Mouse (Mus musculus) limb, embryonic 14.5 days (tissue): ENCODE measurements around the gene Trpm3. TPM values are rescaled to one million over a fixed set of nuclear protein-coding genes. Genes with fewer than 3 reads are reported as not detected.

Experiments
- ATAC-seq: fragments of 200-750 bp; cut with Nextera tagmentation; 2 replicates; pipeline ENCODE4 v1.8.0; 2017; ENCODE audit warnings: low read depth, moderate number of reproducible peaks, moderate TSS enrichment; ENCODE audit not compliant: low FRiP score
- DNase-seq: peaks from one replicate; pipeline ENCODE4 v3.0.0-alpha.2; 2015; ENCODE audit warnings: low spot score
- H3K27ac ChIP-seq: fragments of 300-500 bp; sonication (generic); replicated peaks from 2 replicates; pipeline ENCODE4 v1.5.1; 2014; ENCODE audit warnings: low read depth, mild to moderate bottlenecking, low read length, moderate library complexity, mixed read lengths
- H3K27me3 ChIP-seq: fragments of 300-500 bp; sonication (generic); 2 replicates; pipeline ENCODE4 v1.6.1; 2014; ENCODE audit warnings: low read length, mixed read lengths; ENCODE audit not compliant: control insufficient read depth, insufficient read depth
- H3K36me3 ChIP-seq: fragments of 300-500 bp; sonication (generic); 2 replicates; pipeline ENCODE4 v1.6.1; 2014; ENCODE audit warnings: mild to moderate bottlenecking, low read length, moderate library complexity, mixed read lengths; ENCODE audit not compliant: control insufficient read depth, insufficient read depth
- H3K4me1 ChIP-seq: fragments of 300-500 bp; sonication (generic); 2 replicates; pipeline ENCODE4 v1.6.1; 2014; ENCODE audit warnings: antibody characterized with exemption, low read length, mixed read lengths; ENCODE audit not compliant: control insufficient read depth, insufficient read depth
- H3K4me2 ChIP-seq: fragments of 300-500 bp; sonication (generic); replicated peaks from 2 replicates; pipeline ENCODE4 v1.6.1; 2014; ENCODE audit warnings: low read depth, mild to moderate bottlenecking, low read length, moderate library complexity; ENCODE audit not compliant: severe bottlenecking
- H3K4me3 ChIP-seq: fragments of 300-500 bp; sonication (generic); replicated peaks from 2 replicates; pipeline ENCODE4 v1.5.1; 2014; ENCODE audit warnings: low read length
- H3K9ac ChIP-seq: fragments of 300-500 bp; sonication (generic); 2 replicates; pipeline ENCODE4 v1.6.1; 2014; ENCODE audit warnings: mild to moderate bottlenecking, low read depth, low read length, moderate library complexity; ENCODE audit not compliant: severe bottlenecking
- H3K9me3 ChIP-seq: fragments of 300-500 bp; sonication (generic); 2 replicates; pipeline ENCODE4 v1.6.1; 2016; ENCODE audit warnings: low read length; ENCODE audit not compliant: control insufficient read depth
- POLR2A ChIP-seq: fragments of 200-500 bp; IDR thresholded peaks from 2 replicates; pipeline ENCODE4 v1.8.0; 2012; ENCODE audit warnings: inconsistent platforms, mild to moderate bottlenecking, moderate library complexity, borderline replicate concordance; ENCODE audit not compliant: insufficient read depth, insufficient read length; ENCODE audit errors: extremely low read depth
- WGBS: fragments of 180-500 bp; shearing (Covaris S2); extraction: QIAGEN DNeasy Blood & Tissue Kit; methylation state at CpG from one replicate; pipeline ENCODE4 v1.1.7; 2014; 5-methylcytosine and 5-hydroxymethylcytosine counted together
- polyA plus RNA-seq, 2 experiments: library from polyadenylated mRNA; depleted of rRNA in 1 of 2; stranded (reverse) in 1 of 2; unstranded in 1 of 2; fragments of >200 nt; fragmentation: Nextera tagmentation in 1 of 2; extraction: Ambion mirVana in 1 of 2; gene quantifications; 2 replicates each; pipeline versions ENCODE4 v1.2.1 to v1.2.3; 2012 to 2014

The Trpm3 gene
- polyA plus RNA-seq, 2 experiments = 3.7 to 4.1 TPM

DNA sequence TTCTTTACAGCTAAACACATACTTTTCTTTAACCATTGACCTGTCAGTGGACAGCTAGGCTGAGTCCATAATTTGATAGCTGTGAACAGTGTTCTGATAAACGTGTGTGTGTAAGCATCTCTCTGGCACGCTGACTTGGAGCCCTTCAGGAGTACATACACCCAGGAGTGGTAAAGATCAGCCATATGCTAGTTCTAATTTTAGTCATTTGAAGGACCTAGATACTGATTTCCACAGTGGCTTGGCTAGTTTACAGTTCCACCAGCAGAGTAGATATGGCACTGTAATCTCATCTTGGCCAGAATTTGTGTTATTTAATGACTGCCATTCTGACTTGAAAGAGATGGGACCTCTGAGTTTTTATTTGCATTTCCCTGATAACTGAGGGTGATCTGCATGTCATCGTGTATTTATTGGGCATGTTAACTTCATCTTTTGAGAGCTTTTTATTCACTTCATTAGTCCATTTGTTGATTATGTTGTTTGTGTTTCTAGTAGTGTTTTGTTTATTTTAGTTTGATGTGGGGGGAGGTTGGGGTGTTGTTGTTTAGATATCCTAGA lies 499.6 kb downstream of the Trpm3 start:
- Histone ChIP-seq H3K27me3 (no peaks in the 10 kb centered on the region), H3K27ac (no peak overlapping the region), H3K4me1 (no peaks in the 10 kb centered on the region), H3K9ac (no peak overlapping the region), H3K9me3 (no peaks in the 10 kb centered on the region), H3K36me3 (no peaks in the 10 kb centered on the region), H3K4me2 (no peak overlapping the region), H3K4me3 (no peak overlapping the region)
- ATAC-seq (no peak), DNase-seq (no peak)
- WGBS = 81% methylated on average over 3 of the region's 3 CpGs
- no peak for TF ChIP-seq POLR2A

- 77% methylated on average over 2 of the region's 2 CpGs for WGBS
Measured at GRCm38 (mm10) chr19:22642124-22642523, 503.3 kb downstream of the Trpm3 start.

GRCm38 (mm10) chr19:22656466-22657215 lies 517.8 kb downstream of the Trpm3 start:
- H3K9ac ChIP-seq = no peak overlapping the region
- H3K9me3 ChIP-seq = no peaks in the 10 kb centered on the region
- TF ChIP-seq POLR2A = no peak
- ATAC-seq = no peak
- H3K27ac ChIP-seq = no peak overlapping the region
- H3K4me3 ChIP-seq = no peak overlapping the region
- no peak for DNase-seq
- H3K27me3 ChIP-seq = no peaks in the 10 kb centered on the region
- 73% methylated on average over 14 of the region's 14 CpGs for WGBS
- no peak overlapping the region for H3K4me2 ChIP-seq
- no peaks in the 10 kb centered on the region for H3K36me3 ChIP-seq
- 0 out of 2 replicates have a peak, but pooled peaks cover 3% of the 10 kb centered on the region for H3K4me1 ChIP-seq

More at GRCm38 (mm10) chr19:22642124-22642523, 503.3 kb downstream of the Trpm3 start:
- Histone ChIP-seq H3K27ac (no peak overlapping the region), H3K9ac (no peak overlapping the region), H3K9me3 (no peaks in the 10 kb centered on the region), H3K4me1 (no peaks in the 10 kb centered on the region), H3K36me3 (no peaks in the 10 kb centered on the region), H3K27me3 (no peaks in the 10 kb centered on the region), H3K4me3 (no peak overlapping the region), H3K4me2 (no peak overlapping the region)
- no peak for ATAC-seq
- TF ChIP-seq POLR2A = no peak
- DNase-seq = no peak

DNA sequence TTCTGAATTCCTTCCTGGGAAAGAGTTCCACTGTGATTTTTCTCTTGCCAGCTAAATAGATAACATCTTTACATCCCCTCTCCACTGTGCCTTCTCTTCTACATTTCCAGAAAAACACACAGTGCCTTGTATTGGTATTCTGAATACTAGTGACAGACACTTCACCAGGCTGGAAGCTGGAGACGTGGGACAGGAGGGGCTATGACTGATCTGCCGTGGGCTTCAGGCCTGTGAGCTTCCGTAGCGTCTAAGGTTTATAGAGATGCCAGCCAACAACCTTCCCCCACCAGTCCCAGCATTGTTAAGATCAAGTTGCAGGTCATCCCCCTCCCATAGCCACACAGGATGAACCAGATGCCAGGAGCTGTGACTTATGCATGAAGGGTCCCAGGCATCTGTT lies 518.4 kb downstream of the Trpm3 start:
- no peak for ATAC-seq
- Histone ChIP-seq H3K27ac (no peak overlapping the region), H3K4me1 (0 out of 2 replicates have a peak, but pooled peaks cover 3% of the 10 kb centered on the region), H3K36me3 (no peaks in the 10 kb centered on the region), H3K27me3 (no peaks in the 10 kb centered on the region), H3K9ac (no peak overlapping the region), H3K4me2 (no peak overlapping the region), H3K4me3 (no peak overlapping the region), H3K9me3 (no peaks in the 10 kb centered on the region)
- TF ChIP-seq POLR2A = no peak
- no peak for DNase-seq
- WGBS = 27% methylated on average over 4 of the region's 4 CpGs

DNA sequence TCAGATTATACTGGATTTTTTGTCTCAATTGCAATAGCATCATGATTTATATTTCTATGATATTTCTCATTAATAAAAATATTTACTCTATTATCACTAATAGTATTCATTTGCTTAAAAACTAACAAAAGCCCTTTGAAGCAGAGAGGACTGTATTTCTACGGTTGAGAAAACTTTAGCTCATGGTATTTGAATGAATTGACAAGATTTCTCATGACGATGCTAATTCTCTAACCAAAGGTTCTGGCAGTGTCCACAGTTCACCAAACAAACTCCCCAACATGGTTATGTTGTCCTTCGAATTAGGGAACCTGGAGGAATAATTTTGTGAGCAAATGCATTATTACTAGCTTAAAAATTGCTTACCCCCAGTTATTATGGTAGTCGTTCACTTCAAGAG lies 526.6 kb downstream of the Trpm3 start:
- Histone ChIP-seq H3K4me3 (no peak overlapping the region), H3K36me3 (no peaks in the 10 kb centered on the region), H3K27ac (no peak overlapping the region), H3K9me3 (no peaks in the 10 kb centered on the region), H3K4me1 (no peaks in the 10 kb centered on the region), H3K4me2 (no peak overlapping the region), H3K27me3 (no peaks in the 10 kb centered on the region), H3K9ac (no peak overlapping the region)
- DNase-seq (no peak), ATAC-seq (no peak)
- no peak for TF ChIP-seq POLR2A
- 87% methylated on average over 4 of the region's 4 CpGs for WGBS
